Mouse (Mus musculus) embryo, embryonic 9.5 days (tissue): ENCODE data around the gene Cntn2.
"Not testable (repeated sequence)": the region's sequence is repeated elsewhere in the genome, so short reads cannot be mapped to it uniquely, and the experiment has no call there.

ENCODE experiments used
- DNase-seq: peaks from one replicate; pipeline ENCODE4 v3.0.0-alpha.2; 2017; ENCODE audit errors: extremely low spot score

Cntn2 gene

GRCm38 (mm10) chr1:132511521-132511920, 31.5 kb downstream of the Cntn2 start:
- DNase-seq, result no peak

DNA sequence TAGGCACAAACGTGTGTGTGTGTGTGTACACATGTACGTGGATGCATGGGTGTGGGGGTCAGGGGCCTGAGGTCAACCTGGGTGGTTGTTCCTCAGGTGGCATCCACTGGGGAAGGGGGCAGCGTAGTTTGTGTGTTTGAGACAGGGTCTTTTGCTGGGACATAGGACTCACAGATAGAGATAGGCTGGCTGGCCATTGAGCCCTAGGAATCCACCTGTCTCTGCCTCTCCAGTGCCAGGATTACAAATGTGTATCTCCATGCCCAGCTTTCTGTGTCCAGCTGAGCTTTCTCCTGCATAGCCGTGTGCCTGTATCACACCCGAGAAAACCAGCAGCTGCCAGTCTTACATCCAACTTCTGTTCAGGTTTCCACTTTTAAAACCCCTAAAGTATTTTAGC, 33.3 kb downstream of the Cntn2 start:
- DNase-seq, result no peak

- DNase-seq, result no peak
These were observed 36.4 kb downstream of the Cntn2 start for GRCm38 (mm10) chr1:132506656-132507055.

- DNase-seq, result no peak
These were observed 37.0 kb downstream of the Cntn2 start, which contains the start of gene Tmem81 for GRCm38 (mm10) chr1:132506058-132506457. TSS of gene Tmem81 (plus strand) at chr1:132506230.

- no peak for DNase-seq
These were observed 37.9 kb downstream of the Cntn2 start for GRCm38 (mm10) chr1:132505155-132505554.

DNA sequence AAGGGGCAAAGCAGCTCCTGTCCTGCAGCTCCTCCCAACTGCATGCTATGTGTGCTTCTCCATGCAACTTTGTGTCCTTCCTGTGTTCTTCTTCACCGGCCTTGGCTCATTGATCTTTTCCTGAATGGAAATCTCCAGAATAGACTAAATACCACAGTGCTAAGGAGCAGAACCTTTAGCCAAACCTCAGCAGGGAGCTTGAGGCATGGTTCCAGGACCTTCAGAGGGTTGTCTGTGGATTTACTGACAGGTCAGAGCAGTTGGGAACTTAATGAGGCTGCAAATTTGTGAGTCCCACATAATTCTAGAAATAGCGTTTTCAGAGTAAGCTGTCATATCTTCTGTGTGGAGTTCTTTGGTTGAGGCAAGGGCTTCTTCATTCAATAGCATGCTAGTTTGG, 42.5 kb downstream of the Cntn2 start:
- no peak for DNase-seq

DNA sequence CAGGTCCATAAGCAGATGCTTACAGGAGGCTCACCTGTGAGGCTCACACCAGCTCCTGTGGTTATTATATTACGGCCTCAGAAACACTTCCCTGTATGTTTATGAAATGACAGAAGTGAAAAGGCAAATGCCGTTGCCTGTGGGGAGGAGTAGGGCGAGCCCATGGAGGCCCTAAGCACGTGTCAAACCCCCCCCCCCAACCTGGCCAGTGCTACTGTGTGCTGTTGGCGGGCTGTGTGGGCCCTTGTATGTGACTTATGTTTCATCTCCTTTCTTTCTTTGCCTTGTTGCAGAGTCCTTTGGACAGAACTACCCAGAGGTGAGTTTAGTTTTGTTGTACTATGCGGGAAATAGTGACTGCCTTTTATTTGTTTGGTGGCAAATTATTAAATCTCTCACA, 59.3 kb downstream of the Cntn2 start:
- no peak for DNase-seq

DNA sequence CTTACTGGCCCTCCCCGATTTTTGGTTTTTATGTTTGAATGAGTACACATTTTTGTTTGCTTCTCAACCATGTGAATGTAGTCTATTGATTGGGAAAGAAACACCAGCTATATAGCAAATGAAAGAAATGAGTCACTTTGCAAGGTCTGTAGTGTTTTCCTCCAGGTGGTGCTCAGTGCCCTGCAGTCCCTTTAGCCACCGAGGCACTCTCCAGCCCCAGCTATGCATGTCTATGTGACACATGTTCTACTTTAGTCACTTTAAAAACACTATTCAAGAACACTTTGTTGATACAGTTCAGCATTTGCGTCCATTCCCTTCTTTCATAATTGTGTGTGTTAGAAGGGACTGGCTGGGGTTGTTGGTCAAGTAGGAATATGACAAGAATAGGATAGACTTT, 59.8 kb downstream of the Cntn2 start:
- DNase-seq, result no peak

DNA sequence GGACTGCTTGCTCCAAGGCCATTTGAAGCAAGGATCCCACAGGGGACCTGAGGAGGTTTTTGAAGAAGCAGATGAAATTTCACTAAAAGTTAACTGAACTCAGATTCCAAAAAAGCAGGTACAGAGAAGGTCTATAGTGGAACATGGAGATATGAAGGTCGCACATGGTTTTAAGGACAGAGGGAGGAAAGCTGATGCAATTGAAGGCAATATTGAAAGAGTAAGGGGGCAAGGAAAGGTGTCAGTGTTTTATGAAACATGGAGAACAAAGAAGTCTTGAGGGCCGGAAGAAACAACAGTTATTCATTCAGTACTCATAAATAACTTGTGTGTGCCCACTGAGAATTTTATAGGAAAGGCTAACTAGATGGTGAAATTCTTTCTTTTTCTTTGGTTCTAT, 61.4 kb downstream of the Cntn2 start:
- no peak for DNase-seq

DNA sequence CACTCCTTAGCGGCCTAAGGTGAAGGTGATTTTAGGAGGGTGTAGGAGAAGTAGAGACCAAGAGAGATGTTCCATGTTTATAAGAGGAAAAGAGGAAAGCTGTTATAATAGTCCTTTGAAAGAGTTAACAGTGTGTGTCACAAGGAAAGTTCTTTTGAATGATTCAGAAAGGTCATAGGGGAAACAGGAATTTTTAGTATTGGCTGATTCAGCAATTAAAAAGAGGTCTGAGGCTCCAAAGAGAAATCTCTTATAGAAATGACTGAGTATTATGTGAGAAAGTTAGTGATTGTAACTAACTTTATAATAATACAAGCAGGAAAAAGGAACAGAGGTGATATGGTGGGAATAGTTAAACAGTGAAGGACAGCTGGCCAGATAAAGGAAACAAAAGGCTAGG, 63.6 kb downstream of the Cntn2 start:
- DNase-seq, result no peak

DNA sequence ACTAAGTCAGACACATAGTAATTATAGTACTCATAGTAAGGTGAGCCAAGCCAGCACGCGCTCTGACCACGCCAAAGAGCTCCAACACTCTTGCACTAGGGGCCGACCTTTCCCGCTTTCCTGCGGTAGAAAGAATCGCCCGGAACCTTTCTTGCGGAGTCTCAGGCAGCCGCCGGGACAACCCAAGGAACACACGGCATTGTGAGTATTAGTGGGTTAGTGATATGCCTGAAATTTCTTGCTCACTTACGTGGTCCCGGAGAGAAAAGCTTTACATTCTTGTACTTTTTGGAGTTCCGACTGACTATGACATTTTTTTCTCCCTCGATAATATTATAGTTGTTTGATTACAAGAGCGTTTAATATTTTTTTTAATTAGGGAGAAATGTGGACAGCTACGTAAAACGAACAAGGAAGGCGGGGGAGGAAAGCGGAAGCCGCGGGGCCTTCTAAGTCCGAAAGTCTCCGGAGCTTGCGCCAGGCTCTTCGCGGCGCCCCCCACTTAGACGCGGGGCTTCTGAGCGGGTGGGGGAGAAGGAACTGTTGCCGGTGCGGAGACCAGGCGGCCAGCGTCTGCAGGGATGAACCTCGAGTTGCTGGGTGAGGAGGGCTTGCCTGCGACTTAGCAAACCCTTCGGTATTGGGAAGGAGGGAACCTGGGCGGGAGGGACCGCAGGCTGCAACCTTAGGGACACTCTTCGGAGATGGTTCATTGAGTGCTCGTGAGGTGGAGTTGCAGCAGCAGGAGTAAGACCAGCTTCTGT, 65.9 kb downstream of the Cntn2 start, which contains the start of gene Rbbp5:
TSS of gene Rbbp5 (plus strand) at position 438 of the 764 bp plus-strand sequence.
- peak; percentile 91 for DNase-seq

- DNase-seq, result no peak
These were observed 66.5 kb downstream of the Cntn2 start for GRCm38 (mm10) chr1:132476575-132476927.

DNA sequence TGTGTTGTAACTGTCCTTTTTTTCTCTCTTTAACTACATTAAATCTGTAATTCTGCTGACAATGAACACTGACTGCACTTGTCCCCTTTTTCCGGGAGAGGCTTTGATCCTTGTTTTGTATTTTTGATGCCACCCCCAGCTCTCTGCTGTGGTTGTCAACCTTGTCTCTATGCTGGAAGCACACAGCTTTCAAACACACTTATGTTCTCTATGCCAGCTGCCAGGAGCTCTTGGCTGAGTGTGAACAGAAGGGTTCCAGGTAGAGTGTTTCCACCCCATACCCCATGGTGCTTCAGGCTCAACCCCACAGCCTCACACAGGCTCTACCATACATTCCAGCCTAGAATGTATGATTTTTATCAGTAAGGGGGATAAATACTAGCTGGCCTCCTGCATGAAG, 68.6 kb downstream of the Cntn2 start:
- DNase-seq, result no peak

- DNase-seq, result no peak
These were observed 70.5 kb downstream of the Cntn2 start for GRCm38 (mm10) chr1:132472537-132472936.

DNA sequence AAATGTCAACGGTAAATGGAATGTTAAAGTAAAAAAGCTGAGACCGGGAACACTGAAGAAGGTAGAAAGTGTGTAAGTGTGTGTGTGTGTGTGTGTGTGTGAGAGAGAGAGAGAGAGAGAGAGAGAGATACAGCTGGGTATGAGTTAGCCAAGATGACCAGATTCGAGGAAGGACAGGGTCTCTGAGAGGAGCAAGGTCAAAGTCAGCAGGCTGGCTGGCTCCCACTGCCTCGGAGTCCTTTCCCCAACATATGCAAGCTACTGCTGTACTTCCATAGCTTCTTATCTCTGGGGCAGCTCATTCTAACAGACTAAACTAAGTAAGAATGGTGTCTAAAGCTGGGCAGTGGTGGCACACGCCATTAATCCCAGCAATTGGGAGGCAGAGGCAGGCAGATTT, 71.6 kb downstream of the Cntn2 start:
- no peak for DNase-seq

GRCm38 (mm10) chr1:132471032-132471431, 72.0 kb downstream of the Cntn2 start:
- no peak for DNase-seq

- not testable (repeated sequence) for DNase-seq
These were observed 73.0 kb downstream of the Cntn2 start for GRCm38 (mm10) chr1:132470031-132470430.

DNA sequence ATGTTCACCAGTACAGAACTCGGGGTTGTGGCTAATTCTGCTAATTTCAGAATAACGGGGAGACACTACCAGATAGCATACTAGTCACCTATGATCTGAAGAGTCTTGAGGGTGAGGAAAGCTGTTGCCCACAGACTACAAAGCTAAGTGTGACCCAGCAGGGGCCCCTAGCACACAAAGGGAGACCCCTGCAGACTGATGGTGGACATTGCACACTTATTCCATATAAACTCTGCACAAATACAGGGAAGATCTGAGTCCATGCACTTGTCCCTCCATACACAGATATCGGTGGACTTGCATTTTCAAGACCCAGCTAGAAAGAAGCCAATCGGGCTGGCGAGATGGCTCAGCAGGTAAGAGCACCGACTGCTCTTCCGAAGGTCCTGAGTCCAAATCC, 73.5 kb downstream of the Cntn2 start:
- DNase-seq, result no peak

DNA sequence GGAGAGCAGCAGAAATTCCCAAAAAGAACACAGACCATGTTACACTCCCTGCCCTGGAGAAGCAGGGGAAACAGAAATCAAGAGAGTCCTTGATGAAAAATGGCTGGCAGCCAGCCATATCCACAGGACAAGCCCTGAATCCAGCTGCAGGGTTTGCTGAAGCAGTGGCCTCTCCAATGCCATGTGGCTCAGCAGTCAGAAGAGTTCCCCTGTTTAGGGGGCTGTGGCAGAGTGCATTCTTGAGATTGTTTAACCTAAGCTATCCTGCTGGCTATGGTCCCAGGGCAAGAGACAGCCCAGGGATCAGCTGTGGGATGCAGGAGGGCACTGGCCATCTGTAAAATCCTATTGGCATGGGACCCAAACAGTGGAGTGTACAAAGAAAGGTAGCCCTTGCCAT, 74.1 kb downstream of the Cntn2 start:
- DNase-seq, result no peak

DNA sequence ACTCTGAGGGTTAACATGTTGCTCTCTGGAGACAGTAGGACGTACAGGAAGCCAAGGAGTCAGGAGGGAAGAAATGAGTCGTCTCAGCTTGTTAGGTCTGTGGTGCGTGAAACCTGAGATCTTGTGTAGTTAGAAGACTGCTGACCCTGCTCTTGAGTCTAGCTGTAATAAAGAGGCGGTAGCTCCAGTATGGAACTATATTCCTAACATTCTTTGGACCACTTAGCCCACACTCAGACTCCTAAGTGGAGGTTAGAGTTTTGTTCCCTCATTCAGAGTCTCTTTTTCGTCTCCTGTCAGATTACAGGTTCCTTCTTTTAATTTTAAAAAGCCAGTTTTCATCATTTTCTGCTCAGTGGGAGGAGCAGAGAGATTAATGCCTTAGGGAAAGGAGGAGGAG, 78.4 kb downstream of the Cntn2 start:
- DNase-seq, result no peak
